Mouse (Mus musculus): ENCODE measurements around the gene Rin3. TPM values are rescaled to one million over a fixed set of nuclear protein-coding genes. Genes with fewer than 3 reads are reported as not detected.
A peak's percentile ranks its signal among the peaks of the same experiment; 100 is the strongest.

The Rin3 gene
- polyA plus RNA-seq, 1 experiment from 2014 or later = 4.8 TPM

DNA sequence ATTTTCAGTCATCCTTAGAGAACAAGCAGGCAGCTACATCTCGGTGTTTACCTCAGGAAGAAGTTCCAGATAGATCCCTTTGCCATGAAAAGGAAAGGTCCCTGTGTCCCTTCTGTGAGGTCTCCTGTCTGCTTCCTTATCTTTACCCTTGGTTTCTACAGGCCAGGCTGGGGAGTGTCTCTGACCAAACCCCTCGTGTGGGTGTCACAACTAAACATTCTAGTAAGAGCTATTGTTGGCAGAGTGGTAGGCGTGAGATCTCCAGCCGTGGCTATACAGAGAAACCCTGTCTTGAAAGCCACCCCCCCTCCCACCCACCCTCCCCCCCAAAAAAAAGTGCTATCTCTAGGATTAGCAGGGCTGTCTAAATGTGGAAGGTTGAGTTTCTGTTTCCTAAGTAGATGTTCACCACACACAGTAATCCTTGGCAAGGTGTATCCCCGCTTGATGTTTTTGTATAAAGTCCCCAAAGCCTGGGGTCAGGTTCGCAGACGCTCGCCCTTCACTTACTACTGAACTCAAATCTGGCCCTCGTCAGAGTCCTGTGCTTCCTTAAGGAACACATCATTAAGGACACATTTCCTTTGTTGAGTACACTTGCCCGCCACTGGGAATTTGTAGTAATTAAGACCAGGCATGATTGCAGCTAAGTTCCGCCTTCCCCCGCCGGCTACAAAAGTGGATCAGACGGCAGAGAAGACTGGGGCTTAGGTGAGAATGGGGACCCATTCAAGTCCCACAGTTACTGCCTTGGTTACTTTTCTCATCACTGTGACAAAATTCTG, 62.4 kb downstream of the Rin3 start:
- no peaks in the 10 kb centered on the region for H3K9me3 ChIP-seq (ENCODE audit: control insufficient read depth, low read length)
- no peak overlapping the region for H3K27ac ChIP-seq (ENCODE audit: low read depth, low read length)
- no peaks in the 10 kb centered on the region for H3K36me3 ChIP-seq (ENCODE audit: control insufficient read depth, insufficient read depth, low read length)
- H3K4me1 ChIP-seq (ENCODE audit: control insufficient read depth, insufficient read depth, low read length) = no peaks in the 10 kb centered on the region
- DNase-seq (ENCODE audit: low spot score, missing footprints) (no peak), ATAC-seq (ENCODE audit: low FRiP score) (no peak)
- no peak overlapping the region for H3K4me3 ChIP-seq (ENCODE audit: low read depth, low read length)
- H3K9ac ChIP-seq (ENCODE audit: low read length) = no peak overlapping the region
- no peak overlapping the region for H3K4me2 ChIP-seq
- H3K27me3 ChIP-seq (ENCODE audit: control insufficient read depth, insufficient read depth, low read length) = no peaks in the 10 kb centered on the region
- WGBS = 80% methylated on average over 14 of the region's 14 CpGs

DNA sequence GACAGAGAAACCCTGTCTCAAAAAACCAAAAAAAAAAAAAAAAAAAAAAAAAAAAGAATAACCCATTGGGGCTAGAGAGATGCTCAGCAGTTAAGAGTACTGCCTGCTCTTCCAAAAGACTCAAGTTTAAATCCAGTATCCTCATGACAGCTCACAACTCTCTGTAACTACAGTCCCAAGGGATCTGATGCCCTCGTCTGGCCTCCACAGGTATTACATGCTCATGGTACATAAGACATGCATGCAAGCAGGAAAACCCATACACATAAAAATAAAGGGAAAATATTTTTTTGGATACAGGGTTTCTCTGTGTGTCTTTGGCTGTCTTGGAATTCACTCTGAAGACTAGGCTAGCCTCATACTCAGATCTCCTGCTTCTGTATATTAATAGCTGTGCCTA, 63.7 kb downstream of the Rin3 start:
- no peaks in the 10 kb centered on the region for H3K9me3 ChIP-seq (ENCODE audit: control insufficient read depth, low read length)
- H3K4me1 ChIP-seq (ENCODE audit: control insufficient read depth, insufficient read depth, low read length) = no peaks in the 10 kb centered on the region
- no peak overlapping the region for H3K4me2 ChIP-seq
- no peaks in the 10 kb centered on the region for H3K36me3 ChIP-seq (ENCODE audit: control insufficient read depth, insufficient read depth, low read length)
- 11% methylated on average over 1 of the region's 1 CpGs for WGBS
- no peak overlapping the region for H3K9ac ChIP-seq (ENCODE audit: low read length)
- H3K4me3 ChIP-seq (ENCODE audit: low read depth, low read length) = no peak overlapping the region
- H3K27ac ChIP-seq (ENCODE audit: low read depth, low read length) = no peak overlapping the region
- peak; percentile 88 for DNase-seq (ENCODE audit: low spot score, missing footprints)
- H3K27me3 ChIP-seq (ENCODE audit: control insufficient read depth, insufficient read depth, low read length) = no peaks in the 10 kb centered on the region
- ATAC-seq (ENCODE audit: low FRiP score) = no peak

DNA sequence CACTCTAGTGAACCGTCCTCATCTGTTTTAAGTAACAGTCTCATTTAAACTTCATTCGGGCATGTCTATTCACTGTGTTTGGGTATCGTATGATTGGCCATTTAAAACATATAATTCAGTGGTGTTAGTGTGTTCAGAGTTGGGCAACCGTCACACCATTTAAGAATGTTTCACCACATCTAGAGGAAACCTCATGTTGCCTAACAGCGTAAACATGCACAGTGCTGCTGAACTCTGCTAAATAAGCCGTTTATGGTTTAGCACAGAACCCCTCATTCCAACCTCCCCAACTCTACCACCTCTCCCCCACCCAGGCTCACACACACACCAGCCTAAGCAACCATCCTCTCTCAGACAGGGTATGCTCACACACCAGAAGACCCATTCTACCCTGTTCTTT, 65.6 kb downstream of the Rin3 start:
- H3K27me3 ChIP-seq (ENCODE audit: control insufficient read depth, insufficient read depth, low read length) = no peaks in the 10 kb centered on the region
- H3K4me3 ChIP-seq (ENCODE audit: low read depth, low read length) = no peak overlapping the region
- 90% methylated on average over 6 of the region's 6 CpGs for WGBS
- DNase-seq (ENCODE audit: low spot score, missing footprints) (no peak), ATAC-seq (ENCODE audit: low FRiP score) (no peak)
- H3K9ac ChIP-seq (ENCODE audit: low read length) = no peak overlapping the region
- no peaks in the 10 kb centered on the region for H3K4me1 ChIP-seq (ENCODE audit: control insufficient read depth, insufficient read depth, low read length)
- H3K4me2 ChIP-seq = no peak overlapping the region
- no peaks in the 10 kb centered on the region for H3K9me3 ChIP-seq (ENCODE audit: control insufficient read depth, low read length)
- no peak overlapping the region for H3K27ac ChIP-seq (ENCODE audit: low read depth, low read length)
- H3K36me3 ChIP-seq (ENCODE audit: control insufficient read depth, insufficient read depth, low read length) = no peaks in the 10 kb centered on the region

DNA sequence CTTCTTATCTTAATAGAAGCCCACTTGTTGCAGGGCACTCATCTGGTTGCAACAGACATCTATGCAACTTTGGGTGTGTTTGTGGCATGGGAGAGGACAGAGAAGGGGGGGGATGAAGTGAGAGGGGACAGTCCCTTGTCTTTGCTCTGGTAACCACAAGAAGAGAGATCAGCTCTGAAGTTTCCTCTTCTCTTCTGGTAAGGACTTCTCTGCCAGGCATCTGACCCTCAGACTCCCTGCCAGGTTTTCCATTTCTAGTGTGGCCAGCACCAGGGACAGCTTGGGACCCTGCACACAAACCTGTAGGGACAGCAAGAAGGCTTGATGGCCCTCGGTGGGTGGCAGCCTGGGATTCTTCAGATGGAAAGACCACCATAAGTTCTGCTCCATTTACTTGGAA, 68.1 kb downstream of the Rin3 start:
- Histone ChIP-seq H3K4me3 (ENCODE audit: low read depth, low read length) (no peak overlapping the region), H3K27me3 (ENCODE audit: control insufficient read depth, insufficient read depth, low read length) (no peaks in the 10 kb centered on the region), H3K9ac (ENCODE audit: low read length) (no peak overlapping the region), H3K4me2 (no peak overlapping the region), H3K4me1 (ENCODE audit: control insufficient read depth, insufficient read depth, low read length) (no peaks in the 10 kb centered on the region), H3K36me3 (ENCODE audit: control insufficient read depth, insufficient read depth, low read length) (no peaks in the 10 kb centered on the region), H3K9me3 (ENCODE audit: control insufficient read depth, low read length) (no peaks in the 10 kb centered on the region), H3K27ac (ENCODE audit: low read depth, low read length) (no peak overlapping the region)
- ATAC-seq (ENCODE audit: low FRiP score) = no peak
- 90% methylated on average over 1 of the region's 1 CpGs for WGBS
- DNase-seq (ENCODE audit: low spot score, missing footprints) = no peak

DNA sequence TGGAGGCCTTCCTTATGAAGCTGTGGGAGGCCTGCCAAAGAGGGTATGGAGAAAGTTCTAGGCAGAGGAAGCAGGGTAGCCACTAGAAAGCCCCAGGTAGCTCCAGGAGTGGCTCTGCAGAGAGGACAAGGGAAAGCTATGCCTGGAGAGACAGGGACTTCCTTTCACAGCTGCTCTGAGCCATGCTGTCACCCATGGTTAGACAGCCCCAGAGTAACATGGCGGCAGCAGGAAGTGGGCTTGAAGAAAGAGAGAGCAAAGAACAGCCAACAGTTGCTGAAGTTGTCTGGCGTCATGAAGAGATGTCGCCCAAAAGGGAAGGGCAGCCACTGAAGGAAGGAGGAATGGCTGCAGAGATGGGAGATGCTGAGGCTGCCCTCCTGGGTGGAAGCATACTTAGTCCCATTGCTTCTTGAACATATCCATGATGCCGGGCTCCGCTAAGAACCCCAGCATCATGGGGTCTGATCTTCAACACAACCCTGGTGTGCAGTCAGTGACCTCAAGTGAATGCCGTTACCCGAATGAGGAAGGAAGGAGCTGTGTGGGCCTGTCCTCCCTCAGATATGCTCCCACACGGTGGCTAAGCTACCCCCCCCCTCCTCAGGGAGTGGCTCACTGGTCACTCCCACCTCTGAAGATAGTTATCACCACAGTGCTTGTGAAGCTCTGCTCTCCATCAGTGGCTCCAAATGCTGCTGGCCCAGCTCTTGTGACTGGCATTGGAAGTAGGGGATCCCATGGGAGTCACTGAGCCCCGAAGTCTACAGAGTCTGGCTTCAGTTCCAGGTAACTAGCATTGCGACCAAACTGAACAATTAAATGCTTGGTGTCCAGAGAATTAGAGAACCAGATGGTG, 71.5 kb downstream of the Rin3 start:
- Histone ChIP-seq H3K4me1 (ENCODE audit: control insufficient read depth, insufficient read depth, low read length) (no peaks in the 10 kb centered on the region), H3K27ac (ENCODE audit: low read depth, low read length) (no peak overlapping the region), H3K4me3 (ENCODE audit: low read depth, low read length) (no peak overlapping the region), H3K27me3 (ENCODE audit: control insufficient read depth, insufficient read depth, low read length) (no peaks in the 10 kb centered on the region), H3K9me3 (ENCODE audit: control insufficient read depth, low read length) (no peaks in the 10 kb centered on the region), H3K9ac (ENCODE audit: low read length) (no peak overlapping the region), H3K36me3 (ENCODE audit: control insufficient read depth, insufficient read depth, low read length) (no peaks in the 10 kb centered on the region), H3K4me2 (no peak overlapping the region)
- 83% methylated on average over 10 of the region's 10 CpGs for WGBS
- ATAC-seq (ENCODE audit: low FRiP score) (no peak), DNase-seq (ENCODE audit: low spot score, missing footprints) (no peak)

DNA sequence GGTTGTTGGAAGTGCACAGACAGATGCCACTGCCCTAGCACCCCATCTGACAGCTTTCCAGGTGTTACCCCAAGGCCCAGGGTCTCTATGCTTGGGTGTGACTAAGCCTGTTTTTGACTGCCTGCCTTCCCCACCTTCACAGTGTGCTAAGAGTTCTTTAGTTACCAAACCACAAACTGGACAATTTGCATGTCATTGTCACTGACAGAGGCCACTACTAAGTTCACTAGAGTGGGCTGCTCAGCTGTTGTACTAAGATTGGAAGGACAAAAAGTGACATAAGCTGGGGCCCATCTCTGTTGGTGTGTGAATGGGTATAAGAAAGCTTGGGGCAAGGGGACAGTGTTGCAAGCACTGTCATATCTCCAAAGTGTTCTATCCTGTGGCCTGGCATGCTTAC, 72.9 kb downstream of the Rin3 start:
- no peak overlapping the region for H3K9ac ChIP-seq (ENCODE audit: low read length)
- no peak for DNase-seq (ENCODE audit: low spot score, missing footprints)

DNA sequence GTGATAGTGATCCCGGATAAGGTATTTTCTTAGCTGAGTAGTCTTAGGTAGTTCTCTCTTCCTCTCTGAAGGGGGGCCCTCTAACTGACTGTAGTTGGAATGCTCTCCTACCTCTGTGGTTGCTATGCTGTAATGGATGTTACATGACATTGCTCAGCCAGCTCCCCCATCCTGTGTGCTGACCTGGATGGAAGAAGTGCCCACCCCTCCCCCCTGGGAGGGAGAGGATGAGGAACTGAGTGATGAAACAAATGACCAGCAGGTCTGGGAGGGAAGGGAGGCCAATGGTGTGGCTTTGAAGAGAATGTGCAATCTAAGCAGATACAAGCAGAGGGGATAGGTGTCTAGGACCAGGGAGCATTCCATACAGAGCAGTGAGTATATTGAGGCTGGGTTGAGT, 73.9 kb downstream of the Rin3 start:
- Histone ChIP-seq H3K27me3 (ENCODE audit: control insufficient read depth, insufficient read depth, low read length) (no peaks in the 10 kb centered on the region), H3K4me2 (no peak overlapping the region), H3K27ac (ENCODE audit: low read depth, low read length) (no peak overlapping the region), H3K9ac (ENCODE audit: low read length) (no peak overlapping the region), H3K9me3 (ENCODE audit: control insufficient read depth, low read length) (no peaks in the 10 kb centered on the region), H3K4me3 (ENCODE audit: low read depth, low read length) (no peak overlapping the region), H3K4me1 (ENCODE audit: control insufficient read depth, insufficient read depth, low read length) (no peaks in the 10 kb centered on the region), H3K36me3 (ENCODE audit: control insufficient read depth, insufficient read depth, low read length) (no peaks in the 10 kb centered on the region)
- WGBS = 80% methylated on average over 1 of the region's 1 CpGs
- DNase-seq (ENCODE audit: low spot score, missing footprints) = no peak
- no peak for ATAC-seq (ENCODE audit: low FRiP score)

More for the DNA sequence above, 72.9 kb downstream of the Rin3 start:
- no peak for ATAC-seq (ENCODE audit: low FRiP score)
- H3K4me1 ChIP-seq (ENCODE audit: control insufficient read depth, insufficient read depth, low read length) = no peaks in the 10 kb centered on the region
- H3K4me3 ChIP-seq (ENCODE audit: low read depth, low read length) = no peak overlapping the region
- no peaks in the 10 kb centered on the region for H3K9me3 ChIP-seq (ENCODE audit: control insufficient read depth, low read length)
- no peak overlapping the region for H3K27ac ChIP-seq (ENCODE audit: low read depth, low read length)
- H3K4me2 ChIP-seq = no peak overlapping the region
- H3K27me3 ChIP-seq (ENCODE audit: control insufficient read depth, insufficient read depth, low read length) = no peaks in the 10 kb centered on the region
- H3K36me3 ChIP-seq (ENCODE audit: control insufficient read depth, insufficient read depth, low read length) = no peaks in the 10 kb centered on the region

DNA sequence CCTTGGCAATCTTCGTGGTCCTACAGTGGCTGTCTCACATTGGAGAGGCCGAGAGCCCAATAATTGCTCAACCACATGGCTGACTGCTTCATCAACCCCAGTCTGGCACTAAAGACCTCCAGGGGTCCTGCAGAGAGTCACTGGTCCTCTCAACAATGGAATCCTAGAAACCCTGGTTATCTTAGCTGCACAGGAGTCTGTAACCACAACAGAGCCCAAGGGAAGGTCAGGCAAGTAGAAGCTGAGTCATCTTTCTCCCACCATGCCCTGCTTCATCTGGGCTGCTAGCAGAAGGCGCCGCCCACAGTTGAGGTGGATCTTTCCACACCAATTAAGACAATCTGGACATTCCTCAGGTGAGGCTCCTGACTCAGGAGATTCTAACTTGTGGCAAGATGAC, 76.5 kb downstream of the Rin3 start:
- ATAC-seq (ENCODE audit: low FRiP score) = no peak

More for the DNA sequence above, 76.5 kb downstream of the Rin3 start:
- no peak overlapping the region for H3K4me2 ChIP-seq
- H3K9ac ChIP-seq (ENCODE audit: low read length) = no peak overlapping the region
- no peaks in the 10 kb centered on the region for H3K4me1 ChIP-seq (ENCODE audit: control insufficient read depth, insufficient read depth, low read length)
- no peaks in the 10 kb centered on the region for H3K36me3 ChIP-seq (ENCODE audit: control insufficient read depth, insufficient read depth, low read length)
- DNase-seq (ENCODE audit: low spot score, missing footprints) = no peak
- no peak overlapping the region for H3K27ac ChIP-seq (ENCODE audit: low read depth, low read length)
- no peaks in the 10 kb centered on the region for H3K9me3 ChIP-seq (ENCODE audit: control insufficient read depth, low read length)
- no peak overlapping the region for H3K4me3 ChIP-seq (ENCODE audit: low read depth, low read length)
- WGBS = 90% methylated on average over 4 of the region's 4 CpGs
- no peaks in the 10 kb centered on the region for H3K27me3 ChIP-seq (ENCODE audit: control insufficient read depth, insufficient read depth, low read length)

All from midbrain, embryonic 11.5 days (tissue).